Comparison of ENCODE assay signal across 24 mouse cellular contexts in the genomic region with DNA sequence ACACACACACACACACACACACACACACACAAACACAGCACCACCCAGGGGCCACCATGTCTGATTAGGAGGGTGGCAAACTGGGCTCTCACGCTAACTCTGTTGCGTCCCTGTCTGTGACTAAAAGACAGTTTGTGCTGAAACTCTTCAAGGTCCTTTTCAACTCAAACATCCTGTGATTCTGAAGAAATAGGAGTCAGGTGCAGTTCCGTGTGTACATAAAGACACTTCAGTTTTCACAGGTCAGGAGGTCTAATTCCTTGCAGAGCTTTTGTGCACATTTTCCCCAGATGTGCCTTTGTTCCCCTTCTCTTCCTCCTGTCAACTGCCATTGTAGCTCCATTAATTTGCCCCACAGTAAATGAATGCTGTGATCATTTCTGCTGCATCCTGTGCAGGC. TPM values are rescaled to one million over a fixed set of nuclear protein-coding genes. Genes with fewer than 3 reads are reported as not detected.
"Had no signal": no experiment of that assay in that cellular context is flagged by ENCODE, and none has a peak within 500 bp of the region (broad histone marks: within the 10 kb centered on the region; RNA-seq: fewer than 3 reads in every experiment).

No protein-coding gene starts in this region.

- H3K27me3 ChIP-seq: kidney, embryonic 15.5 days; limb, embryonic 12.5 days; limb, embryonic 15.5 days; midbrain, embryonic 12.5 days; midbrain, embryonic 15.5 days; neural tube, embryonic 13.5 days; stomach, embryonic 15.5 days had no signal

- H3K4me1 ChIP-seq: kidney, embryonic 15.5 days; limb, embryonic 12.5 days; limb, embryonic 15.5 days; megakaryocyte, embryonic 14.5 days; midbrain, embryonic 12.5 days; midbrain, embryonic 15.5 days; neural tube, embryonic 13.5 days; stomach, embryonic 15.5 days had no signal

- H3K4me3 ChIP-seq: kidney, embryonic 15.5 days; limb, embryonic 12.5 days; limb, embryonic 15.5 days; megakaryocyte, embryonic 14.5 days; midbrain, embryonic 12.5 days; midbrain, embryonic 15.5 days; myocyte; neural tube, embryonic 13.5 days; stomach, embryonic 15.5 days had no signal

- DNase-seq: kidney, adult 11 months; kidney, adult 8-10 months; kidney, postnatal 10 days; kidney, postnatal 4 days; left cerebral cortex, postnatal 4 days; liver, postnatal 0 days; lung, embryonic 14.5 days; lung, postnatal 10 days; retina, postnatal 1 day; right cerebral cortex, postnatal 25 days; spleen, adult 18-20 months; thymus, postnatal 25 days had no signal

- ATAC-seq: liver, postnatal 0 days; midbrain, embryonic 15.5 days had no signal

- H3K36me3 ChIP-seq: kidney, embryonic 15.5 days; limb, embryonic 12.5 days; limb, embryonic 15.5 days; midbrain, embryonic 12.5 days; midbrain, embryonic 15.5 days; neural tube, embryonic 13.5 days; stomach, embryonic 15.5 days had no signal

- H3K9ac ChIP-seq: kidney, embryonic 15.5 days; limb, embryonic 12.5 days; limb, embryonic 15.5 days; liver, embryonic 14.5 days; liver, postnatal 0 days; lung, embryonic 14.5 days; midbrain, embryonic 12.5 days; midbrain, embryonic 15.5 days; neural tube, embryonic 13.5 days; stomach, embryonic 15.5 days had no signal

- H3K4me2 ChIP-seq: kidney, embryonic 15.5 days; limb, embryonic 12.5 days; limb, embryonic 15.5 days; liver, embryonic 11.5 days; lung, embryonic 14.5 days; midbrain, embryonic 12.5 days; midbrain, embryonic 15.5 days; neural tube, embryonic 13.5 days; stomach, embryonic 15.5 days had no signal

- H3K27ac ChIP-seq: kidney, embryonic 15.5 days; limb, embryonic 12.5 days; limb, embryonic 15.5 days; liver, embryonic 14.5 days; midbrain, embryonic 12.5 days; midbrain, embryonic 15.5 days; neural tube, embryonic 13.5 days; stomach, embryonic 15.5 days had no signal

- H3K9me3 ChIP-seq: kidney, embryonic 15.5 days; limb, embryonic 12.5 days; limb, embryonic 15.5 days; megakaryocyte, embryonic 14.5 days; midbrain, embryonic 12.5 days; midbrain, embryonic 15.5 days; neural tube, embryonic 13.5 days; stomach, embryonic 15.5 days had no signal

RNA-seq across cellular contexts. Expression of a gene that starts 4.2 kb away (rescaled TPM):
- polyA plus RNA-seq: liver, postnatal 0 days had no signal

RNA-seq across cellular contexts. Expression of a gene that starts 40.1 kb away (rescaled TPM):
- polyA plus RNA-seq: limb, embryonic 12.5 days; limb, embryonic 15.5 days; lung, embryonic 14.5 days; midbrain, embryonic 12.5 days; midbrain, embryonic 15.5 days; myocyte; neural tube, embryonic 13.5 days had no signal

RNA-seq across cellular contexts. Expression of a gene that starts 43.8 kb away (rescaled TPM):
- polyA plus RNA-seq: limb, embryonic 12.5 days; limb, embryonic 15.5 days; liver, embryonic 11.5 days; liver, embryonic 14.5 days; liver, postnatal 0 days; lung, embryonic 14.5 days; midbrain, embryonic 12.5 days; midbrain, embryonic 15.5 days; myocyte; neural tube, embryonic 13.5 days; thymus, postnatal 0 days had no signal
